Mouse (Mus musculus): ENCODE measurements around the gene Rbm44. TPM values are rescaled to one million over a fixed set of nuclear protein-coding genes. Genes with fewer than 3 reads are reported as not detected.
A peak's percentile ranks its signal among the peaks of the same experiment; 100 is the strongest.

The Rbm44 gene
- polyA plus RNA-seq (2012; rRNA removed): 0.19 and 0.26 TPM in 2 replicates

GRCm38 (mm10) chr1:91144813-91145212 lies at the start of gene Rbm44:
TSS of gene Rbm44 (plus strand) at chr1:91145089.
- TF ChIP-seq POLR2A (IDR thresholded peaks at IDR 0.05; ENCODE audit: borderline replicate concordance, extremely low read depth, insufficient read depth, insufficient read length, poor library complexity, severe bottlenecking): no peak
- TF ChIP-seq CTCF (IDR thresholded peaks at IDR 0.05; ENCODE audit: borderline replicate concordance, extremely low read depth, insufficient read depth, insufficient read length): no peak
- peak; percentile 22 for DNase-seq (ENCODE audit: low read depth)

- no peak for DNase-seq (ENCODE audit: low read depth)
Observed at GRCm38 (mm10) chr1:91095258-91095657, 49.6 kb upstream of the Rbm44 start.

GRCm38 (mm10) chr1:91095853-91096252 lies 49.0 kb upstream of the Rbm44 start:
- no peak for DNase-seq (ENCODE audit: low read depth)
- TF ChIP-seq POLR2A (IDR thresholded peaks at IDR 0.05; ENCODE audit: borderline replicate concordance, extremely low read depth, insufficient read depth, insufficient read length, poor library complexity, severe bottlenecking) (no peak), CTCF (IDR thresholded peaks at IDR 0.05; ENCODE audit: borderline replicate concordance, extremely low read depth, insufficient read depth, insufficient read length) (no peak)

More at GRCm38 (mm10) chr1:91095258-91095657, 49.6 kb upstream of the Rbm44 start:
- TF ChIP-seq CTCF (IDR thresholded peaks at IDR 0.05; ENCODE audit: borderline replicate concordance, extremely low read depth, insufficient read depth, insufficient read length) (no peak), POLR2A (IDR thresholded peaks at IDR 0.05; ENCODE audit: borderline replicate concordance, extremely low read depth, insufficient read depth, insufficient read length, poor library complexity, severe bottlenecking) (no peak)

- TF ChIP-seq POLR2A (IDR thresholded peaks at IDR 0.05; ENCODE audit: borderline replicate concordance, extremely low read depth, insufficient read depth, insufficient read length, poor library complexity, severe bottlenecking): no peak
- TF ChIP-seq CTCF (IDR thresholded peaks at IDR 0.05; ENCODE audit: borderline replicate concordance, extremely low read depth, insufficient read depth, insufficient read length): no peak
- no peak for DNase-seq (ENCODE audit: low read depth)
Observed at GRCm38 (mm10) chr1:91096490-91096889, 48.4 kb upstream of the Rbm44 start.

- no peak for DNase-seq (ENCODE audit: low read depth)
- TF ChIP-seq POLR2A (IDR thresholded peaks at IDR 0.05; ENCODE audit: borderline replicate concordance, extremely low read depth, insufficient read depth, insufficient read length, poor library complexity, severe bottlenecking) (no peak), CTCF (IDR thresholded peaks at IDR 0.05; ENCODE audit: borderline replicate concordance, extremely low read depth, insufficient read depth, insufficient read length) (no peak)
Observed at GRCm38 (mm10) chr1:91097283-91097834, 47.5 kb upstream of the Rbm44 start.

- DNase-seq (ENCODE audit: low read depth): peak; percentile 63
- TF ChIP-seq POLR2A (IDR thresholded peaks at IDR 0.05; ENCODE audit: borderline replicate concordance, extremely low read depth, insufficient read depth, insufficient read length, poor library complexity, severe bottlenecking) (no peak), CTCF (IDR thresholded peaks at IDR 0.05; ENCODE audit: borderline replicate concordance, extremely low read depth, insufficient read depth, insufficient read length) (peak; percentile 79)
Observed at GRCm38 (mm10) chr1:91098887-91099286, 46.0 kb upstream of the Rbm44 start.

GRCm38 (mm10) chr1:91101709-91102440 lies 43.0 kb upstream of the Rbm44 start:
- TF ChIP-seq CTCF (IDR thresholded peaks at IDR 0.05; ENCODE audit: borderline replicate concordance, extremely low read depth, insufficient read depth, insufficient read length): no peak
- TF ChIP-seq POLR2A (IDR thresholded peaks at IDR 0.05; ENCODE audit: borderline replicate concordance, extremely low read depth, insufficient read depth, insufficient read length, poor library complexity, severe bottlenecking): no peak
- peak; percentile 17 for DNase-seq (ENCODE audit: low read depth)

GRCm38 (mm10) chr1:91103366-91103983 lies 41.4 kb upstream of the Rbm44 start:
- no peak for DNase-seq (ENCODE audit: low read depth)
- TF ChIP-seq CTCF (IDR thresholded peaks at IDR 0.05; ENCODE audit: borderline replicate concordance, extremely low read depth, insufficient read depth, insufficient read length): no peak
- no peak for TF ChIP-seq POLR2A (IDR thresholded peaks at IDR 0.05; ENCODE audit: borderline replicate concordance, extremely low read depth, insufficient read depth, insufficient read length, poor library complexity, severe bottlenecking)

GRCm38 (mm10) chr1:91107548-91107947 lies 37.3 kb upstream of the Rbm44 start:
- TF ChIP-seq CTCF (IDR thresholded peaks at IDR 0.05; ENCODE audit: borderline replicate concordance, extremely low read depth, insufficient read depth, insufficient read length) (peak; percentile 41; the same call in 1 of the 2 replicates), POLR2A (IDR thresholded peaks at IDR 0.05; ENCODE audit: borderline replicate concordance, extremely low read depth, insufficient read depth, insufficient read length, poor library complexity, severe bottlenecking) (no peak)
- DNase-seq (ENCODE audit: low read depth): peak; percentile 7

- no peak for DNase-seq (ENCODE audit: low read depth)
- TF ChIP-seq POLR2A (IDR thresholded peaks at IDR 0.05; ENCODE audit: borderline replicate concordance, extremely low read depth, insufficient read depth, insufficient read length, poor library complexity, severe bottlenecking) (no peak), CTCF (IDR thresholded peaks at IDR 0.05; ENCODE audit: borderline replicate concordance, extremely low read depth, insufficient read depth, insufficient read length) (no peak)
Observed at GRCm38 (mm10) chr1:91109302-91109701, 35.6 kb upstream of the Rbm44 start.

GRCm38 (mm10) chr1:91112171-91112570 lies 32.7 kb upstream of the Rbm44 start:
- no peak for TF ChIP-seq POLR2A (IDR thresholded peaks at IDR 0.05; ENCODE audit: borderline replicate concordance, extremely low read depth, insufficient read depth, insufficient read length, poor library complexity, severe bottlenecking)
- no peak for DNase-seq (ENCODE audit: low read depth)
